Mouse (Mus musculus) lung, adult 2 months (tissue): ENCODE data around the gene Cldn6. TPM values are rescaled to one million over a fixed set of nuclear protein-coding genes. Genes with fewer than 3 reads are reported as not detected.

Source experiments
- DNase-seq: peaks from one replicate; pipeline ENCODE4 v3.0.0; 2022
- H3K4me1 ChIP-seq: fragments of 200-500 bp; 2 replicates; pipeline ENCODE4 v1.6.1; 2011; ENCODE audit warnings: low read length; ENCODE audit not compliant: control insufficient read depth, insufficient read depth
- H3K4me3 ChIP-seq: fragments of 200-500 bp; replicated peaks from 2 replicates; pipeline ENCODE3; 2011; ENCODE audit warnings: low read depth, mild to moderate bottlenecking, control low read depth, low read length; ENCODE audit errors: extremely low read depth
- CTCF ChIP-seq: fragments of 200-500 bp; IDR thresholded peaks from 2 replicates; pipeline ENCODE4 v1.5.1; 2011; ENCODE audit warnings: mild to moderate bottlenecking, low read length, control low read depth; ENCODE audit not compliant: insufficient read depth
- POLR2A ChIP-seq: fragments of 200-500 bp; IDR thresholded peaks from 2 replicates; pipeline ENCODE4 v1.6.1; 2011; ENCODE audit warnings: low read depth, mild to moderate bottlenecking, control low read depth, low read length, borderline replicate concordance; ENCODE audit errors: extremely low read depth
- WGBS: fragments of 180-500 bp; shearing (Covaris S2); methylation state at CpG from one replicate; pipeline ENCODE4 v1.1.7; 2018; 5-methylcytosine and 5-hydroxymethylcytosine counted together
- polyA plus RNA-seq: library from polyadenylated mRNA; depleted of rRNA; stranded (reverse); fragments of >200 nt; gene quantifications from 2 replicates; pipeline ENCODE4 v1.2.3, GENCODE M21; 2012; rRNA removed

Cldn6 gene
- polyA plus RNA-seq, 1 experiment: 0.86 TPM

DNA sequence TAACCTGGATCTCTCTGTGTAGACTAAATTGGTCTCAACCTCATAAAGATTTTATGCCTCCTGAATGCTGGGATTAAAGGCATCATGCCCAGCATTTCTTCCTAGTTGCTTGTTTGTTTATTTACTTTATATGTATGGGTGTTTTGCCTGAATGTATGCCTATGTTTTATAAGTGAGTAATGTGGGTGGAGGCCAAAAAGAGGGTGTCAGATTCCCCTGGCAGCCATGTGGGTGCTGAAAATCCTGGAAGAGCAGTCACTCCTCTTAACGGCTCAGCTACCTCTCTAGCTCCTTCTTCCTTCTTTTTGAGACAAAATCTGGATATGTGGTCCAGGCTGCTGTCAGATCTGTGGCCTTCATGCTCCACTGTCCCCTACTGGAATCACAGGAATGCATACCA, 51.4 kb downstream of the Cldn6 start:
- Histone ChIP-seq H3K4me1 (peaks cover 3% of the 10 kb centered on the region; the same call in 1 of the 2 replicates), H3K4me3 (no peak overlapping the region)
- 54% methylated on average over 1 of the region's 1 CpGs for WGBS
- DNase-seq: no peak
- TF ChIP-seq POLR2A (no peak), CTCF (no peak)

Other genes starting within 250 kb of the Cldn6 start
- gene Vmn2r117, start 199.6 kb upstream of the Cldn6 start, polyA plus RNA-seq: not detected in 2 replicates
- gene Zfp213, start 115.0 kb upstream of the Cldn6 start, polyA plus RNA-seq: 13.4 and 14.0 TPM in 2 replicates
- 14.9 and 15.2 TPM in 2 replicates for gene Zfp13, start 79.8 kb upstream of the Cldn6 start, polyA plus RNA-seq
- gene Zscan10, start 78.4 kb upstream of the Cldn6 start, polyA plus RNA-seq: 0.06 TPM in 1 of 2 replicates, not detected in the other
- gene Mmp25, start 34.0 kb upstream of the Cldn6 start, polyA plus RNA-seq: 0.70 and 1.0 TPM in 2 replicates
- 4.0 and 6.8 TPM in 2 replicates for gene Bicdl2, start 18.7 kb upstream of the Cldn6 start, polyA plus RNA-seq
- gene Hcfc1r1, start 5.7 kb upstream of the Cldn6 start, polyA plus RNA-seq: 284 and 321 TPM in 2 replicates
- 18.1 and 20.6 TPM in 2 replicates for gene Thoc6, start 5.4 kb upstream of the Cldn6 start, polyA plus RNA-seq
- 32.4 and 39.7 TPM in 2 replicates for gene Tnfrsf12a, start 1.8 kb upstream of the Cldn6 start, polyA plus RNA-seq
- 0.07 and 0.08 TPM in 2 replicates for gene Cldn9, start 4.8 kb downstream of the Cldn6 start, polyA plus RNA-seq
- not detected in 2 replicates for gene 1520401A03Rik, start 43.5 kb downstream of the Cldn6 start, polyA plus RNA-seq
- 21.8 and 25.3 TPM in 2 replicates for gene Pkmyt1, start 47.1 kb downstream of the Cldn6 start, polyA plus RNA-seq
- 59.8 and 63.5 TPM in 2 replicates for gene Paqr4, start 61.6 kb downstream of the Cldn6 start, polyA plus RNA-seq
- gene Kremen2, start 66.6 kb downstream of the Cldn6 start, polyA plus RNA-seq: 0.81 and 1.1 TPM in 2 replicates
- gene Flywch1, start 92.4 kb downstream of the Cldn6 start, polyA plus RNA-seq: 37.1 and 39.1 TPM in 2 replicates
- gene Flywch2, start 106.8 kb downstream of the Cldn6 start, polyA plus RNA-seq: 8.0 and 8.8 TPM in 2 replicates
- 538 and 681 TPM in 2 replicates for gene Srrm2, start 111.3 kb downstream of the Cldn6 start, polyA plus RNA-seq
- 470 and 498 TPM in 2 replicates for gene Elob, start 149.9 kb downstream of the Cldn6 start, polyA plus RNA-seq
- gene Prss33, start 156.8 kb downstream of the Cldn6 start, polyA plus RNA-seq: not detected in 2 replicates
- 5.1 TPM in 1 of 2 replicates, not detected in the other for gene Prss32, start 164.6 kb downstream of the Cldn6 start, polyA plus RNA-seq
- gene Prss41, start 164.9 kb downstream of the Cldn6 start, polyA plus RNA-seq: 0.66 and 0.78 TPM in 2 replicates
- not detected in 2 replicates for gene Prss21, start 188.8 kb downstream of the Cldn6 start, polyA plus RNA-seq
- not detected in 2 replicates for gene Dcpp1, start 201.6 kb downstream of the Cldn6 start, polyA plus RNA-seq
- gene Dcpp2, start 201.6 kb downstream of the Cldn6 start, polyA plus RNA-seq: not detected in 2 replicates
- gene Dcpp3, start 238.2 kb downstream of the Cldn6 start, polyA plus RNA-seq: not detected in 2 replicates